Mouse (Mus musculus) C2C12 (cell line): ENCODE results near the gene P2ry12.

Source experiments
- CTCF ChIP-seq: IDR thresholded peaks from one replicate; pipeline ENCODE4 v1.5.1; 2011; ENCODE audit not compliant: control insufficient read depth, insufficient read depth, insufficient read length
- MYOD1 ChIP-seq: IDR thresholded peaks from one replicate; pipeline ENCODE4 v1.6.1; 2011; ENCODE audit warnings: low read depth; ENCODE audit not compliant: control insufficient read depth, insufficient read length

DNA sequence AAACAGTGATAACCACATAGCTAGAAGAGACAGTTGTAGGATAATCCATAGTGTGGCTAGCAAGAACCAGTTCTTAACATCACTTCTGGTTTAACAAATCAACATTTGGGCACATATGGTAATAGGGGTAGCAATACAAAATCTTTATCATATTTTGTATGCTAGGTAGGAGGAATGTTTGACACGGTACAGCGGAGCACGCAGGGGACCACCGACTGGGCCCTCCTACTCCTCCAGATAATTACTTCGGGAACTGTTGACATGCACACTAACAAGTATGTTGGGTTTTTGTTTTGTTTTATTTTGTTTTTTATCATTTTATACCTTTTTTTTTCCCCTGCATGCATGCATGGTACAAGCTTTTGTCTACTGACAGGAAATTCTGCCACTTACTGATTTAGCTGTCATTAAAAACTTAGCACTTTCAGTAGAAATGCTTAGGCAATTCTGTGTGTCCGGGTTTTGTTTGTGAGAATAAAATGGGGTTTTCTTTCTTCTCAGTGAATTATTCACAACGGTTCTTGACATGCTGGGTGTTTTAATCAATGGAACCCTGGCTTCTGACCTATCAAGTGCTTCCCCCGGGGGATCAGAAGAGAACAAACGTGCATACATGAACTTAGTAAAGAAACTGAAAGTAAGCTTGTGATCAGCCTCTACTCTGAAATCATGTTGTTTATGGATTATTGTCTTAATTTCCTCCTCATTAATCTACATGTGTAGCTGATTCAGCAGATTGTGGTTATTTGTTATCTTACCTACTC lies 780 bp downstream of the P2ry12 start:
- TF ChIP-seq CTCF: no peak
- TF ChIP-seq MYOD1: no peak
